Mouse (Mus musculus) neutrophil, adult 83 days (primary cell): ENCODE measurements around the gene Icam4. TPM values are rescaled to one million over a fixed set of nuclear protein-coding genes. Genes with fewer than 3 reads are reported as not detected.

ENCODE experiments used
- total RNA-seq, 2 experiments: library from RNA; stranded (reverse); gene quantifications; one replicate each; pipeline ENCODE4 v1.2.4; 2023

The Icam4 gene
- total RNA-seq: 1 to 10 TPM; 5.5 to 7.8 TPM

GRCm38 (mm10) chr9:21029291-21030054 lies at the start of gene Icam4:
TSS of gene Icam4 (plus strand) at chr9:21029373.

GRCm38 (mm10) chr9:21002627-21003551 lies 26.3 kb upstream of the Icam4 start, which contains the start of gene Mrpl4:
TSS of gene Mrpl4 (plus strand) at chr9:21002738.

GRCm38 (mm10) chr9:21015571-21016130 lies 13.5 kb upstream of the Icam4 start, which contains the start of gene Icam1:
TSS of gene Icam1 (plus strand) at chr9:21015985.

GRCm38 (mm10) chr9:21031896-21032351 lies 2.8 kb downstream of the Icam4 start, which contains the start of gene Icam5:
TSS of gene Icam5 (plus strand) at chr9:21032073.

GRCm38 (mm10) chr9:21067006-21067684 lies 38.0 kb downstream of the Icam4 start, which contains the start of gene Zglp1:
TSS of gene Zglp1 (minus strand) at chr9:21067093.

GRCm38 (mm10) chr9:21073044-21073840 lies 44.1 kb downstream of the Icam4 start, which contains the start of the genes Gm49373 and Fdx1l:
TSS of gene Gm49373 (minus strand) at chr9:21073096.
TSS of gene Fdx1l (minus strand) at chr9:21073614.

Other genes starting within 250 kb of the Icam4 start
- gene Col5a3, start 214.3 kb upstream of the Icam4 start, total RNA-seq: under 1 TPM; 0.68 to 0.83 TPM
- not detected for gene Rdh8, start 210.9 kb upstream of the Icam4 start, total RNA-seq
- gene A230050P20Rik, start 160.7 kb upstream of the Icam4 start, total RNA-seq: 1 to 10 TPM; 5.7 to 6.0 TPM
- under 1 TPM; 0.22 to 0.51 TPM for gene Angptl6, start 149.6 kb upstream of the Icam4 start, total RNA-seq
- 10 to 100 TPM; 28.5 to 28.9 TPM for gene Ppan, start 141.2 kb upstream of the Icam4 start, total RNA-seq
- 10 to 100 TPM; 79.3 to 80.8 TPM for gene Eif3g, start 130.8 kb upstream of the Icam4 start, total RNA-seq
- gene Dnmt1, start 69.5 kb upstream of the Icam4 start, total RNA-seq: 100 to 1,000 TPM; 115 to 127 TPM
- 10 to 100 TPM in 1 of 2 experiments, 1 to 10 TPM in 1; 9.1 to 14.7 TPM for gene S1pr2, start 52.6 kb upstream of the Icam4 start, total RNA-seq
- gene Mrpl4, start 26.6 kb upstream of the Icam4 start, total RNA-seq: 10 to 100 TPM; 39.6 to 43.6 TPM
- 10 to 100 TPM; 16.6 to 17.7 TPM for gene Icam1, start 13.4 kb upstream of the Icam4 start, total RNA-seq
- gene Icam5, start 2.7 kb downstream of the Icam4 start, total RNA-seq: under 1 TPM; 0.26 TPM
- gene Zglp1, start 37.7 kb downstream of the Icam4 start, total RNA-seq: not detected
- under 1 TPM; 0.26 to 0.44 TPM for gene Gm49373, start 43.7 kb downstream of the Icam4 start, total RNA-seq
- gene Fdx1l, start 44.2 kb downstream of the Icam4 start, total RNA-seq: 1 to 10 TPM; 6.6 to 8.3 TPM
- gene Gm38431, start 62.6 kb downstream of the Icam4 start, total RNA-seq: 1 to 10 TPM; 2.1 to 3.0 TPM
- 10 to 100 TPM; 51.8 to 54.5 TPM for gene Raver1, start 62.6 kb downstream of the Icam4 start, total RNA-seq
- 10 to 100 TPM; 44.2 to 48.6 TPM for gene Tyk2, start 101.9 kb downstream of the Icam4 start, total RNA-seq
- gene Cdc37, start 120.6 kb downstream of the Icam4 start, total RNA-seq: 10 to 100 TPM; 76.1 to 82.1 TPM
- gene Pde4a, start 136.3 kb downstream of the Icam4 start, total RNA-seq: 1 to 10 TPM; 5.7 to 7.2 TPM
- 10 to 100 TPM; 25.5 to 28.8 TPM for gene Keap1, start 210.0 kb downstream of the Icam4 start, total RNA-seq
- gene S1pr5, start 219.1 kb downstream of the Icam4 start, total RNA-seq: 1 to 10 TPM; 2.3 to 3.9 TPM
- 10 to 100 TPM; 42.2 to 45.0 TPM for gene Atg4d, start 235.9 kb downstream of the Icam4 start, total RNA-seq